Mouse (Mus musculus) kidney, postnatal 4 days (tissue): ENCODE data around the gene Tesmin.

Experiments used
- DNase-seq, 2 experiments: peaks; one replicate each; pipeline ENCODE4 v3.0.0; 2021; ENCODE audit warnings: mixed read lengths in 2 of 2

Gene Tesmin

DNA sequence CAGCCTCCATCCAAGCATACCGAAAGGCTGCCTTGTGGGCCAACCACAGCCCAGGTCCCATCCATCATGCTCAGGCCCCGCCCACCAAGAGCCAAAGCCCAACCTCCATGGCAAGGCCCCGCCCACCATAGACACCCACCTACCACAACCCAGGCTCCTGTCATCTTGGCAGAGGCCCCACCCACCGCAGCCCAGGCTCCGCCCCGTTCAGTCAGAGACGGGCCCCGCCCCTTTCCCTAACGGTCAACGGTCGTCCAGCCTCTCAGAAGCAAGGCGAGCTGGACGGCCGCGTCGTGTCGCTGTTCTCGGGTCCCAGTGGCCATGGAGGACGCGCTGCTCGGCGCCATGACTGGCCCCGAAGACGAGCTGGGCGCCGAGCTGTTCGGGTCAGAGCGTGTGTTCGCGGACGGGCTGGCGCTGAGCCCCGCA is at the start of gene Tesmin:
TSS of gene Tesmin (plus strand) at position 229 of the 429 bp plus-strand sequence.
- DNase-seq: peak; percentile 97 to 98

DNA sequence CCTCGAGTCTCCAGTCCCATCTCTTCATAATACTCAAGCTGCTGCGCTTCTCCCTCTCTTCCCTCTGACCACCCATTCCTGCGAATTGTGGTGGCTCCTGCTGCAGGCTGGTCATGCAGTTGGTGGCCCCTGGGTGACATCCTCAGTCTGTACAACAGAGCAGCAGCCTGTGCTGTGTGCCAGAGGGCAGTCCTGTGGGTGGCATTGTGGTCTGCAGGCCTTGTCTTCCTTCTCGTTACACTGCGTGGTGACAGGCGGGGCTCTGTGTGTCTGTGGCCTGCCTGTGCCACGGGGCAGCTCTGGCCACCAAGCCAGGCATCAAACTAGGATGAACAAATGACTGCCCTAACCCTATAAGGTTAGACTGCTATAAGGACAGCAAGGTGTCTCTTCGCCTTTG is 49.5 kb upstream of the Tesmin start:
- no peak for DNase-seq

DNA sequence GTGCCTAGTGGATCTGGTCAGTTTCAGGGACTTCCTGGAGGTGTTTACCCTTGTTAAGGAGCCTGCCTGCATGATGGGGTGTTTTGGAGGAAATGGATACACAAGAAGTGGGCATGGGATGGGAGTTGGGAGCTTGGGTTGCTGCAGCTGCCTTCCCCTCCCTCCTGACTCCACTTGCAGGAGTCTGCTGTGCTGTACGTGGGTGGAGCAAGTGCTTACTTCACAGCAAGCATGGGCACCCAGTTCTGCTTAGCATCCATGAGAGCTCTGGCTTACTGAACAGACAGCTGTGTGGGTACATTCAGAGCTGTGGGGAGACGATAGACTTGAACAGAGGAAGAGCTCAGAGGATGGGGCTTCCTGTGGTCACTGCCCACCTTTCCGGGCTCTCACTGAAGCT is 47.6 kb upstream of the Tesmin start:
- no peak for DNase-seq

DNA sequence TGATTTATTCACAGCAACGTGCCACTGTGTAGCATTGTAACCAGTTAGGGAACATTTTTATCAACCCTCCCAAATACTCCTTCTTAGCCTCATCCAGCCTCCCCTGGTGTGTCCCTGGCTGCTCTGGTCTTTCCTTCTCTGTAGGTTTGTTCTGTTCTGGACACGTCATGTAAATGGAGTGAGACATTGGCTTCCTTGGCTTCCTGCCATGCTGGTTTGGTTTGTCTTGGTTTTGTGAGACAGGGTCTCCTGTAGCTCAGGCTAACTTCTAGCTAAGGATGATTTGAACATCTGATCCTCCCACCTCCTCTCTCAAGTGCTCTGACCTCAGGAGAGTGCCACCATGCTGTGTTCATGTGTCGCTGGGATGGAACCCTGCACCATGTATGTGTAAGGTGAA is 44.7 kb upstream of the Tesmin start:
- no peak for DNase-seq

DNA sequence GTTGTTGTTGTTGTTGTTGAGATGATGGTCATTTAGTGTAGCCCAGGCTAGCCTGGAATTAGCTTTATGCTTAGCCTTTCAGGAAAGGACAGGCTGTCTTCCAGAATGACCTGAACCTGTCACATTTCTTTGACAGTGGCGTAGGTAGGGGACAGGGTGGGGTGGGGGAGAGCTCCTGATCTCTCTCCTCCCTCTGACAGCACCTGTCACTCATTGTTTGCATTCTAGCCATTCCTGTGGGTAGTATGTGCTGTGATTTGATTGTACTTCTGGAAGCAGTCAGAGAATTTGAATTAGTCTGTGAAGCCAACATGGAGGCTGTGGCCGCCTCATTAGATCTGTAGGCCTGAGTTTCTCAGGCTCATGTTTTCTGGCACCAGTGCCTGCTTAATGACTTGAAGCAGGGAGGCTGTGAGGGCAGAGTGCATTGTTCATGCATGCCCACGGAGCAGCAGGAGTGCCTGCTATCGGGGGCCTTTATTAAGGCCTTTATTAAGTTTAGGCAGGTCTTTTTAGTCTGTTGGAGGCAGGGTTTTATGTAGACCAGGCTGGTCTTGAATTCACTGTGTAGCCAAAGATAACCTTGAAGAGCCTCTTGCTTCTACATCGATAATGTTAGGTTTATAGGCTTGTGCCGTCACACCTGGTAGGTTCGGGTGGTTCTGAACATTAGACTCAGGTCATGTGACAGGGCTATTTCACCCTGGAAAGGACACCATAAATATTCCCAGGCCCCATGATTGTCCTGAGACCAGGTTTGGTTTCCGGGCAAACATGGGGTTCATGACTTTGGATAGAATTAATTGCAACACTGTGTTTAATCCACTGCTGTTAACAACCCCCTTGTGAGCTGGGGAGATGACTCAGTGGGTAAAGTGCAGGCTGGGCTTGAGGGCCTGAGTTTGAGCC is 43.8 kb upstream of the Tesmin start:
- peak; percentile 45 to 65 for DNase-seq

DNA sequence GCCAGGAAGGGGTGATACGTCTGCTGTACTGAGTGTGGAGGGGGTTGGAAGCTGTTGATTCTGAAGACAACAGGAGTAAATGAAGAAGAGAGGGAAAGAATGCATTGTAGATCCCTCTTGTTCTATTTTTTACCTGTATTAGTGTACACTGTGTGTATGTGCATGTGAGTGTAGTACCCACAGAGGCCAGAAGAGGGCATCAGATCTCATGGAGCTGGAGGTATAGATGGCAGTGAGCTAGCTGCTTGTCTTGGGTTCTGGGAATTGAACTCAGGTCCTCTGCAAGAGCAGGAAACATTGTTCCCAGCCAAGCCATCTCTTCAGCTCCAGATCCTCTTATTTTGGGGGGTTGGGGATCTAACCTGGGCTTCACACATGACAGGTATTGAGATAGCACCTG is 40.9 kb upstream of the Tesmin start:
- DNase-seq: no peak

DNA sequence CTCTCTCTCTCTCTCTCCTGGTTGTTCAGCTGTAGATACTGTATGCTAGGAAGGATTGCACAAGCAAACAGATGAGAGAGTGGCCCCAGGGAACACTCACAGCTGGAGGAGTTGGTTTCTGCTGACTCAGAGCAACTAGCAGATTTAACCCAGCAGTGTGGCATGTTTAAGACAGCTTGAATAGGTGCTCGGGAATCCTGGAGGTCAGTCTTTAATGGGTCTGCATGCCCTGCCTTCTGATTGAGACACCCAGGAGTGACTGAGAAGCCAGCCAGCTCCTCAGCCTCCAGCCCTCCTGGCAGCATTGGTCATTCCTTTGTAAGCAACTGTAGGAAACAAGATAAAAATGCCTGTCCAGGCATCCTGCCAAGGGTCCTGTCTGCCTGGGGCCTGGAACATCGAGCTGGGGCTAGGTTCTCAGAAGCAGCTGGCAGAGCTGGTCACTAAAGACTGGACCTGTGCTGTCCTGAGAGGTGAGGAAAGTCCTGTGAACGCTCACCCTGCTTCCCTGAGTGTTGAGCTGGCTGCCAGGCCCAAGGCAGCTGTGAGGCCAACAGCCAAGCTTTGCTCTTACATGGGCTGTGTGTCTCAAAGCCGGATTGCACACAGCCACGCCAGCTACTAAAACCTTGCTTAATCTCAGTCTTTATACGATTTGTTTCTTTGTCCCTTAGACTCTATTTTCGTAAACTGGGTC is 35.1 kb upstream of the Tesmin start:
- DNase-seq: peak; percentile 42 to 62

DNA sequence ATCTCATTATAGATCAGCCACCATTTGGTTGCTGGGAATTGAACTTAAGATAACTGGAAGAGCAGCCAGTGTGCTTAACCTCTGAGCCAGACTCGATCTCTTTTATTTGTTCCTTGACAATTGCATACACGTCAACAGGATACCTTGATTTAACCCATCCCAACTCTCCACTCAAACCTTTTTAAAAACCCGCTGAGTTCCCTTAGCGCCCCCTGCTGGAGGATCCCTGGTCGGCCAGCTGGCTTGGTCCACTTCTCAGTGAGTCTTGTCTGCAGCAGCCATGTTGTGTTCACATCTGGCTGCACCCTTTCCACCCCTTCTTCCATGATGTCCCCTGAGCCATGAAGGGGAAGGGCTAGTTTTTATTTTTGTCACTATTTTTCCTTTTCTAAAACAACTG is 33.6 kb upstream of the Tesmin start:
- DNase-seq: peak; percentile 48 to 61

DNA sequence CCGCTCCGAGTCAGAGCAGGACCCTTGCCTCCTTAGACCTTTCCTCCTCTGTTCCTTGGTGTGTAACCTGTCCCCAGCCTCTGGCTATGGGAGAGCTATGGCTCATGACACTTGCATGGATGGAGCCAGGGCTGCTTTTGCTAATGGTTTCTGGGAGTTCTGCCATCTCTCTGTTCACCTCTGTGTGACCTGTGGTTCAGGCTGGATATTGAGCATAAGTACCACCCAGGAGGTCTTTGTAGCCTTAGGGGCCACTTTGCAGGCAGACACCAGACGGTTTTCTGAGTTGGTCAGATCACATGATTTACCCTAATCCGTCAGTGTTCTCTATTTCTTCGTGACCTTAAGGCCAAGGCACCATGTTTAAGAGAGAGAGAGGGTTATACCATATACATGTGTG is 32.1 kb upstream of the Tesmin start:
- no peak for DNase-seq

DNA sequence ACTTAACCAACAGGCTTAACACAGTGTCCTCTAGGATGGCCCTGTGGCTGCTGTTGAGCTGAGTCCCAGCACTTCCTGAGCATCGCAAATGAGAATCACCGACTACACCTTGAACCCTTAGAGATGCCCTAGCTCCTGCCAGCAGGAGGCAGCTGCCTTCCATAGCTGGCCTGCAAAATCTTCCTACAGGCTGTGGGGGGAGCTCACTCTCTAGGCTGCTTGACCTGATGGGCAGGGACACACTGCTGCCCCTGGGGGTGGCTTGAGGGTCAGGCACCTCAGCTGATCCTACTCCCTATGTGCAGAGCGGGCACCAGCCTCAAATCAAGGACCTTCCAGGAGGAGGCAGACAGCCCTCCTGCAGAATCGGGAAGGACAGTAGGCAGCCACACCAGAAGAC is 31.0 kb upstream of the Tesmin start:
- no peak for DNase-seq

DNA sequence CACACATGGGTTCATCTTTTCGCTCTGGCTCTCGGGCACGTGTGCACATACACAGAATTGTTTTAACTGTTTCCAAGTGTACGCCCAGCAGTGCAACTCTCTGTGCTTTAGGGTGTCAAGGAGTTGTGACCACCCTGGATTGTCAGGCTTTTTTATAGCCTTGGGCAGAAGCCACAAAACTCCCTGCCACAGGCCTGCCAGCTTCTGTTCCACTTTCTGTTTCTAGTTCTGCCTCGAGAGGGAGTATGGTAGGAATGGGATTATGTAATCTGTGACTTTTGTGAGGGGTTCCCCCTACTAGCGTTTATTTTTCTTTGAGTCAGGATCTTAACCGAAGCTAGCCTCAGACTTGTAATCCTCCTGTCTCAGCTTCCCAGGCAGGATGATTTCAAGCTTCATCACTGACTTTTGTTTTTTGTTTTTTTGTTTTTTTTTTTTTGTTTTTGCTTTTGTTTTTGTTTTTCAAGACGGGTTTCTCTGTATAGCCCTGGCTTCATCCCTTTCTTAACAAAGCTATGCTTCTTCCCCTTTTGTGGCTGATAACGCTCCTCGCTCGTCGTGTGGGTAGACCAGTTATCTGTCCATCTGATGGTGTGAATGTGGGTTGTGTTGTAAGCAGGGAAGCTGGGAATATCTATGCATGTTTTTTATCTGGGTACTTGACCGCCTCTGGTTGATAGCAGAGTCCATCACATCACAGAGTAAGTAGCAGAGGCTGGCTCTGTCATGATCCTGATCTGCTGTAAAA is 28.6 kb upstream of the Tesmin start:
- DNase-seq: no peak

DNA sequence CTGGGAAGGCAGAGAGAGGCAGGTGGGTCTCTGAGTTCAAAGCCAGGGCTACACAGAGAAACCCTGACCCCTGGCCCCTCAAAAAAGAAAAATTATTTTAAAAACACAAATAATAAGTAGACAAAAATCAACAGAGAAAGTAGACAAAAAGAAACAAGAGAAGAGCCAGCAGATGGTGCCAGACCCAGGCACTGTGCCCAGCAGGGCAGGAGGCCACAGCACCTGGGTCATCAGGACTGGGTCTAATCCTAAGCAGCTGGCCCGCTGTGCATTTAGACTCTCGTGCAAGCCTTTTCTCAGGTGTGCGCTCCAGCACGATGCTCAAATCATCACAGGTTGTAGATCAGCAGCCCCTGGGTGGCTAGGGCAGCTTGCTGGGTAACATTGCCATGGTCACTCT is 25.1 kb upstream of the Tesmin start:
- no peak for DNase-seq

DNA sequence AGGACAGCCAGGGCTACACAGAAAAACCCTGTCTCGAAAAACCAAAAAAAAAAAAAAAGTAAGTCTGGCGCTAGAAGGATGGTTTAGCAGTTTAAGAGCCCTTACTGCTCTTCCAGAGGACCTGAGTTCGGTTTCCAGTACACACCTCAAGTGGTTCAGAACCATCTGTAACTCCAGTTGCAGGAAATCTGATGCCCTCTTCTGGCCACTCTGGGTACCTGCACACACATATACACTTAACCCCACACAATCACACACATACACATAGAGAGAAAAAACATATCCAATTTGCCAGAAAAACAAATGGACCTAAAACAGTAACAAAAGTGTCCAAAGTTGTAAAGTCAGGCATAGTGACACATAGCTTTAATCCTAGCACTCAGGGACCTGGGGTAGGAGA is 23.6 kb upstream of the Tesmin start:
- no peak for DNase-seq

DNA sequence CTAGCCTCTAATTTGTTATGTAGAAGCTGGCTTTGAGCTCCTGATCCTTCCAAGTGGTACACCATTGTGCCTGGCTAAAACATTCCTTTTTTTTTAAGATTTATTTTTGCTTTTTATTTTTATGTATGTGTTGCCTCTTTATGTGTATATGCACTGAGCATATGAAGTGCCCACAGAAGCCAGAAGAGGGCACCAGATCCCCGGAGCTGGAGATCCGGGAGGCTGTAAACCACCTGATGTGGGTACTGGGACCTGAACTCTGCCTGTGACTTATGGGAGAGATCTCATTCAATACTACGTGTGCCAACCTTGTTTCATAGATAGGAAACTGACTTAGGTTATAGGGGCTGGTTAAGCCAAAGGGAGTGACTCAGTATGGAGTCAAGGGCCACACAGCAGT is 20.4 kb upstream of the Tesmin start:
- no peak for DNase-seq

DNA sequence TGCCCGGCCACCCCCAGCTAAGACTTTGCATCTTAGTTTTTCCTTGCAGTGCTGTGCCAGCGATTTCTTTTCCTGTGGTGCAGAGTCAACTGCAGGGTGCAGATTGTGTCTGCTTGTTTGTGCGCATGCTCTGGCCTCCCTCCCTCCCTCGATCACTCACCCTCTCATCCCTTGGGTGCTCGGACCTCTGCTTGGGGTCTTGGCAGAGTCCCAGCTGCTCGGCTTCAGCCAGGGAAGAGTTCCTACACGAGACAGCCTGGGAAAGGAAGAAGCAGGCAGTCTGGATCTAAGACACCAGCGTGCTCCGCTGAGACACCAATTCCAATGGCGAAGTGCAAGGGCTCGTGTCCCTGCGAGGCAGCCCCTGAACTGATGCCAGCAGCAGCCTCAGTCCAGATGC is 15.3 kb upstream of the Tesmin start:
- DNase-seq: peak; percentile 36 to 47

DNA sequence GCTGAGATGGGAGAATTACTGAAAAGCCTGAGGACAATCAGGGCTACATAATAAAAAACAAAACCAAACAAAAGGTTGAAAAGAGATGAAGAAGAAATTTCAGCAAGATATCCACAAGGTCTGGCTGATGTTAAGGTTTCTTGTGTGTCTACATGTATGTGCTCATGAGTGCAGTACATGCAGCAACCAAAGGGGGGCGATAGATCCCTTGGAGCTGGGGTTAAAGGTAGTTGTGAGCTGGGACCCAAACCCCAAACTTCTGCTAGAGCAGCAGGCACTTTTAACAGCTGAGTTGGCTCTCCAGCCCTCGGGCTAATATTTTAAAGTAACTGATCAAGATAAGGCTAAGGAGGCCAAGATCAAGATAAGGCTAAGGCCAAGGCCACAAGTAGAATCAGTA is 14.6 kb upstream of the Tesmin start:
- peak; percentile 42 to 49 for DNase-seq

DNA sequence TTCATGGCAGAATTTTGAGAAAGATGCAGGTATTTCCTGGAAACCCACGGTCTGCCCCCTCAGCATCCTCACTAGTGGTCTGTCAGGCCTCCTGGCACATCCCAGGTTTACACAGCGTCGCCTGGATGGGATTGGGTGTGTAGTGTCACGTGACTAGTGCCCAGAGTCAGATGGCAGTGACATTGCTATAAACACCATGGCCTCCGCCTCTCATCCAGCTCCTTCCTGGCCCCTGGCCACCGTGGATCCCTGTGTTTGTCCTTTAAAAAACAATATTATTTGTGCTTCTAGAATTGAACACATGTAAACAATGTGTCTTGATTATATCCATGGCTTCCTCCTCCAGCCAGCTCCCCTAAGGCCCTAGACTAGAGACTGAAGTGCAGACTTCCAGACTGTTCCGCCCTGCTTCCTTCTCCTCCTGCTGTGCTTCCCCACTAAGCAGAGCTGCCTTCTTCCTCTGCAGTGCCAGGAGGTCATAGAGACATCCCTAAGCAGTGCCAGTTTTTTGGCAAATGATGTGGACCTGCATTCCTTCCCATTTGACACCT is 12.6 kb upstream of the Tesmin start:
- DNase-seq: no peak

DNA sequence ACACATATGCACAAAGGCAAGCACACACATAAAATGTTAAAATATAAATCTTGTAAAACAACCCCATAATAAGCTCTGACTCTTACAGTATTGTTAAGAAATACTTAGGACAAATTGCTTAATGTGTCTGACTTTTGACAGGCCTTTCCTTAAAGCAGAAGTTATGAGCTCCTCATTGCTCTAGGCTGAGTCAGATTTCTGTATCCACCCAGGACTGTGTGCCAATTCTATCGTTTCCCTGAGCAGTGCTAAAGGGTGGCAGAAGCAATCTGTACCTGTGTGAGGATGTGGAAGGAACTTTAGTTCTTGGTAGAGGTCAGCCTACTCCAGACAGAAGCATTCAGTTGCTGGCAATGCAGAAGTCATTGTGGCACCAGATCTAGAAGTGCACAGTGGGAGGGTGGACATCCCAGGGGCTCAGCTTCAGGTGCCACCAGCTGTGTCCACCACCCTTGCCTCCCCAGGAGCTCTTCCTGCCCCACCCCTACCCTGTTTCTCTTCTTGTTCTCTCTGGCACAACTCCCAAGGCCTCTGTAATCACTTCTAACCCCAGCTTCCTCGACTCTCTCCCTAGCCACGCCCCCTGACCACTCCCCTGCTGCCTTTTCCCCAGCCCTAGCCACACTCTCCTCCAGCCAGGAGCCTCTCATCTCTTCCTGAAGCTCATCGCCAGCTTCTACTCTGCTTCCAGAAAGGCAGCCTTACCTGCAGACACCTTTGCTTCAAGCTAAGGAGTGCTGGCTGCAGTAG is 11.5 kb upstream of the Tesmin start:
- DNase-seq: peak; percentile 21 to 25

DNA sequence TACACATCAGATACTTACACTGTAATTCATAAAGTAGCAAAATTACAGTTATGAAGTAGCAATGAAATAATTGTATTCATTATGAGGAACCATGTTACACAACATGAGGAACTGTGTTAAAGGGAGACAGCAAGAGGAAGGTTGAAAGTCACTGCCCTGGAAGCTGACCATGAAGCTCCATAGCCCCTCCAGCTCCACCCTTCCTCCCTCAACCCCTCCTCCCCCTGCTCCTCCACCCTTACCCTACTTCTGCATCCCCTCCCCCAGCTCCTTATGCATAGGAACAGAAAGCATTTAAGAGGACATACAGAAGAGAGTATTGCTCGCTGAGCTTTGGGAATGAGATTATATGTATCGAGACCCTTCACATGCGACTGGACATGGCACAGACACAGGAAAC is 10.0 kb upstream of the Tesmin start:
- DNase-seq: no peak

DNA sequence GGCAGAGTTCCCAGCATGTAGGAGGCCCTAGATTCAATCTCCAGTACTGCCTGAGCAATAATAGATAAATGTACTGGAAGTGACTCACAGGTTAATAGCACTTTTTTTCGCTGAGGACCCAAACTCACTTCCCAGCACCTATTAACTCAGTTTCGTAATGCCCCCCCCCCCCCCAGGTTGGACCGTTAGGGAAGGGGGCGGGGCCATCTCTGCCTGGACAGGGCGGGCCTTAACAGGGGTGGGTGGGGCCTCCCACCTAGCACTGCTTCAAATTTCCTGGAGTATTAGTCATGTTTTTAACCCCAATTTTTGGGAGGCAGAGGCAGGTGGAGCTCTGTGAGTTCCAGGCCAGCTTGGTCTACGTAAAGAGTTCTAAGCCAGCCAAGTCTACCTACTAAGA is 596 bp upstream of the Tesmin start:
- peak; percentile 16 to 23 for DNase-seq

DNA sequence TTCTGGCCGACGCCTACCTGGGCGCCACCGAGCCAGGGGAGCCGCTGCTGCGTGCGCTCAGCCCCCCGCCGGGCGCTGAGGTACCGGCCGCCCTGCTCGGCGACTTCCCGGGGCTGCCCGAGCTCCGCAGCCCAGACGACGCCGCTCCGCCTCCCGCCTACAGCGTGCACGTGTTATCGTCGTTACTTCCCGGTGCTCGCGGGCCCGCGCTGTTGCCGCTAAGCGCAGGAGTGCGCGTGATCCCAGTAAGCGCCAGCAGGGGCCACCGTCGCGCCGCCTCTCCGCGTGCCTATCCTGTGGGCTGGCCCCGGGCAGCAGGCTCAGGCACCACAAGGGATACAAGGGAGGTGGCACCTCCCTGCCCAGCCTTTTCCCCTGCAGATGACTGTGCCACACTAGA is 432 bp downstream of the Tesmin start:
- peak; percentile 93 to 95 for DNase-seq

DNA sequence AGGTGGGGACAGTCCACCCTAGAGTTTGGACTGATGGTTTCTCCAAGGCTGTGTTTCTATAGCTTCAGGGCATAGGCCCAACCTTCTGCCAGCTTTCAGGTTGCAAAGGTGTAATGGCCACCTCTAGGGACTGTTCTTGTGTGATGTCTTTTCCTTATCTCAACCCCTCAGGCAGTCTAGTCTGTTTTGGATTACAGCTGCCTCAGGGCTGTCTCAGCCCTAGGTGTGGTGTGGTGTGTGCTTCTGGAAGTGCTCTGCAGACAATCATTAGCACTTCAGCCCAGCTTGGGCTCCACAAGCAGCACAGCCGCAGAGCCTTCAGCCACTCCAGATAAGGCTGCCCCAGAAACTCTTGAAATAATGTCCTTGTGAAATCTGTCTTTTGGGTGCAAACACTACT is 3.7 kb downstream of the Tesmin start:
- DNase-seq: no peak
